8 mouse cellular contexts compared by ENCODE assay signal in the genomic region with DNA sequence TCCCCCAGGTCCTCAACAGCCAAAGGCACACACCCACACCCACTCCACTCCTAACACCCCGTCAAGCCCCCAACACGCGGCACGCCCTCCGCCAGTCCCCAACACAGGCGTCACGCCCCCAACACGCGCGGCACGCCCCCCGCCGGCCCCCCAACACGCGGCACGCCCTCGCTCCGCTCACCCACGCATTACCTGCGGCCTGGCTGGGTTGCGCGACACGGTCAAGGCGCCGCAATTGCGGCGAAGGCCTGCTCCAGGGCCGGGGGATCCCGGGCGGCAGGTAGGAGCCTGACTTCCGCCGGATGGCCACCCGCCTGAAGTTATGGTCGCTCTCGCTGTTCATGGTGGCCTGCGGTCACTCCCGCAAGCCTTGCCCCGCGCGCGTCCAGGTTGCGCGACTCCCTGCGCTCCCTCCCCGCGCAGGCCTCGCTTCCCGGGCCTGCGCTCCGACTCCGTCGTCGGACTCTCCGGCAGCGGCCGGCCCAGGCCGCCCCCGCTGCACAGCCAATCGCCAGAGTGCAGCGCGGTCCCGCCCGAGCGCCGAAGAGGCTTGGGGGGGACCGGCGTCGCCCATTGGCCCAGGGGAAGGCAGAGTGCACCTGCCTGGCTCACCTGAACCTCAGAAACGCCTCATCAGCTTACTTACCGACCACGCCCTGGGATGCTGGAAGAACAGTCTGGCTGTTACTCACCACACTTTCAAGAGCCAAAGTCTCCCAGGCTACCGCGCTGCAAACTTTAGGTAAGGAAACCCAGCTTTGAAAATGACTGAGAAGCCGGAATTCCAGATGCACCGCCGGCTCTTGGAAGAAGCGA. TPM values are rescaled to one million over a fixed set of nuclear protein-coding genes. Genes with fewer than 3 reads are reported as not detected.
DNase-seq lines count a peak whose midpoint lies in the region; ATAC-seq and TF ChIP-seq lines count a peak whose summit lies in the region.

No protein-coding gene starts in this region.

- in situ Hi-C loops in Patski (cut with MboI; ENCODE audit: low pct_unique_long_range_greater_than_20kb), result loop anchor here (10.0 kb wide), 1 partner anchor 245 kb away; the partner anchor contains the start of gene Dnm1l

- peak; percentile 88 for ATAC-seq in Patski
- peak; percentile 71 to 81 for ATAC-seq in hematopoietic stem cell, adult 5-6 weeks (replicated peaks in 1 of 2; ENCODE audit: insufficient read depth in 1 of 2, low FRiP score in 2 of 2, low TSS enrichment in 1 of 2, low read depth in 1 of 2, poor library complexity in 2 of 2, severe bottlenecking in 2 of 2)

- DNase-seq in Patski (ENCODE audit: low read depth, low spot score), result no peak
- peak; percentile 33 for DNase-seq in cerebellum, adult 9-10 months
- DNase-seq in frontal cortex, adult 2 months (ENCODE audit: extremely low spot score in 1 of 2, low spot score in 1 of 2), result peak; percentile 8 to 33
- peak; percentile 18 for DNase-seq in layer of hippocampus, adult 9-11 months
- DNase-seq in lung, postnatal 14 days, result peak; percentile 51
- DNase-seq in retina, postnatal 1 day, result peak; percentile 66
- DNase-seq in MN1 (ENCODE audit: low spot score), result no peak

- H3K27me3 ChIP-seq in Patski, result no peaks in the 10 kb centered on the region

- POLR2A ChIA-PET in Patski (lab: Charles Lee), result interaction anchor here (0.6 kb wide), 1 partner anchor 94 kb away, joined by 3 read pairs; no protein-coding TSS in a partner anchor

- TF ChIP-seq CTCF in Patski (IDR thresholded peaks at IDR 0.05), result no peak

- CTCF ChIA-PET in Patski (lab: Charles Lee), result interaction anchor here (1.0 to 1.2 kb wide), 2 partner anchors 71 to 80 kb away, joined by 3 read pairs; no protein-coding TSS in a partner anchor

RNA-seq across cellular contexts. Expression of gene Fgd4, which starts 0.6 kb away (rescaled TPM):
- polyA plus RNA-seq in Patski (2021), result 10.3 TPM
- polyA plus RNA-seq in frontal cortex, adult 2 months (2012; rRNA removed), result 11.2 and 13.3 TPM in 2 replicates
- total RNA-seq in hematopoietic stem cell, adult 5-6 weeks (2017), result 39.8 and 42.9 TPM in 2 replicates

Comparison
In these comparisons a context has a peak if more than half of its experiments do, and no peak if none do; other contexts are left out.
1. DNase-seq: peak in cerebellum, adult 9-10 months (single experiment), frontal cortex, adult 2 months (2 of 2), layer of hippocampus, adult 9-11 months (single experiment), lung, postnatal 14 days (single experiment) and retina, postnatal 1 day (single experiment); none in Patski (single experiment) and MN1 (single experiment).